Mouse (Mus musculus) brain, adult 2 months (tissue): ENCODE data around the gene Ywhae.

Source experiments
- DNase-seq: peaks from one replicate; pipeline ENCODE4 v3.0.0; 2011; ENCODE audit warnings: low read depth, low spot score

The Ywhae gene

DNA sequence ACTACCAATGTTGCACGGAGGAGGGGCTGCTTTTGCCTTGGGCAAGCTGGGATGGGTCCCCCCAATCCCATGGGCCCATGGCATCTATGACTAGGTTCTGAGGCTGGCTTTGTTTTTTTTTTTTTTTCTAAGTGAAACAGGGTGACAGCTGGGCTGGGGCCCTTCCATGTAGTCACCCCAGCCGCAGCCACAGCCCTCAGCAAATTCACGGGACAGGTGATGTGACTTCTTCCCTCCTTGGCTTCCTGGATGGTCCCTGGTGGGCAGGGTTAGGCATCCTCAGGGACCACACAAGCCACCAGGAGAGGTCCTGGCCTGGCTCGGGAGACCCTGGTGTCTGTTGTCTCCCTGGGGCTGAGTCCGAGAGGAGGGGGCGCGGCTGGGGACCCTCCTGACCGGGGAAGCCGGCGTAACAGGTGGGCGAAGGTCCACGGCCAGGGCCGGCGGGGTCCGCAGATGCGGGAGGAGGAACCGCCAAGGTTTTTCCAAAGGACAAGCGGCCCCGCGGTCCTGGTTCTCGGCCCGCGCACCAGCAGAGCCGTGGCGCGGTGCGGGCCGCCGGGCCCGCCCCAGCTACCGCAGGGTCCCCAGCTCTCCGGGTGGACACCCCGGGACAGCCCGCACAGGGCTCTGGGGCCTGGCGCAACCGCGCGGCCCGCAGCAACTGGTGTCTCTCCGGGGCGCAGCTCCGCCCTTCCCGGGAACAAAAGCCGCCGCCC is 62.1 kb downstream of the Ywhae start:
- no peak for DNase-seq

DNA sequence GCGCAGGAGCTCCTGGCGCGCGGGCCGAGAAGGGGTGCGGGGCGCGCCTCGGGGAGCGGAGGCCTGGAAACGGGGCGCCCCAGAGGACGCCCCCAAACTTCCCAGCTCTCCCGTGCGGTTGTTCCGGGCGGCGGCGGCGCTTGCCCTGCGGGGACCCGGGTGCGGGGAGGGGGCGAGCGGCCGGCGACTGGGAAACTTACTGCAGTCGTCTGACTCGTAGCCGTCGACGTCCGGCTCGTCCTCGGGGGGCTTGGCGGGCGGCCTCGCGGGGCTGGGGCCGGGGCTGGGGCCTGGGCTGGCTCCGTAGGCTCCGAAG is 62.6 kb downstream of the Ywhae start:
- DNase-seq, result no peak

DNA sequence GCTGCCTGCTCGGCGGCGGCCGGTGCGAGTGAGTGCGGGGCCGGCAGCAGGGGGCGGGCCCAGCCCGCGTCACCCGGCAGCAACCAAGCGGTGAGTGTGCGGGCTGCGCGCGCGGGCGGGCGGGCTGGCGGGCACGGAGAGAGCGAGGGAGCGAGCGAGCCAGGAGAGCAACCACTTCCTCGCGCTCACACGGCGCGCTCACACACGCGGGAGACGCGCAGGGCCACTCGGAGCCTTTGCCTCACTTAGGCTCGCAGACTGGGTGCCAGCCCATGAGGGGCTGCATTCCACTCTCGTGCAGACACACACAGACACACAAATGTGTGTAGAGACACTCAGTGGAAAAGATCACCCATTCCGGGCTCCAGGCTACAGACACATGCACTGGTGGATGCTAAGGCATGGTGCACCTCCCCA is 63.4 kb downstream of the Ywhae start, which contains the start of gene Doc2b:
Gene Doc2b, minus strand, starts transcription at position 21 of the 417 bp plus-strand sequence.
- DNase-seq, result peak; percentile 81

DNA sequence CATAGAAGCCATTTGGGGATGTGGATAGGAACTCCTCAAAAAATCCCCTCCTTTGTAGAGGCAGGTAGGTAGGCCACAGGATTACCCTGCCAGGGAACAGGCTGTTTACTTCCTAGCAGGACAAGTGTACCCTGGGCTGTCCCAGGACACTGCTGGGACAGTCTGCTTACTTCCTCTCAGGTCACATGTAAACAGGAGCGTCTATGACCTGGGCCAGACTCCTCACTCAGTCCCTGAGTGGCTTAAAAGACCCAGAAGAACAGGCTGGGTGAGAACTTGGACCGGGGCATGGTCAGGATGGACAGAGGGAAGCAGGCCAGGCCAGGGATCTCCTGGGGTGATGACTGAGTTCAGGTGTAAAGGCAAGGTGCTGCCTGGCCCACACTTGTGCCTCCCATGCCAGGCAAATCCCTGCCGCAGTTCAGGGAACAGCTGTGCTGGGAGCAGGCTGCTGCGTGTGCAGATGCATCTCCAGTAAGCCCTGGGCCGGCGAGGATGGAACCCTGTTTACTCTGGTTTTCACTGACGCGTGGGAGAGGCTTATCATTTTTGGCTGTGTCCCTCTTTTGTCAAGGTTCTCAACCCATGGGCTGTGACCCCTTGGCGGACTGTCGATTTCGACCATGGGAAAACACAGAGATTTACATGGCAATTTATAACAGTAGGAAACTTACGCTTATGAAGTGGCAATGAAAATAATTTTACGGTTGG is 64.0 kb downstream of the Ywhae start:
- DNase-seq, result no peak

DNA sequence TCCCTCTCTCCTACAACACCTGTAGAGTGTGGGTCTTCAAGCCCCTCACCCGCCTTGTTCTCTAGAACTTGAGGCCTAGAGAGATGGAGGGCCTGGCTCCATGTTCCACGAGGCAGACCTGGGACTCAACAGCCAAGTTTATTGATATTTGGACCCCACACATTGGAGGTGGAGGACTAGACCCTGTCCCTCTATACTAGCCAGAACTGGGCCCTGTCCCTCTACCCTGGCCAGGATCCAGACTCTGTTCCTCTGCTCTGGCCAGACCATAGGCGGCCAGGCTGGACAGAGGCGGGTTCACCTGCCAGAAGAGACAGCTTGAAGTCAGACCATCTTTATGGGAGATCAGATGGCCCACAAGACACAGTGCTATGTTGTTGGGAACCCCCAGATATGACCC is 68.7 kb downstream of the Ywhae start:
- no peak for DNase-seq

DNA sequence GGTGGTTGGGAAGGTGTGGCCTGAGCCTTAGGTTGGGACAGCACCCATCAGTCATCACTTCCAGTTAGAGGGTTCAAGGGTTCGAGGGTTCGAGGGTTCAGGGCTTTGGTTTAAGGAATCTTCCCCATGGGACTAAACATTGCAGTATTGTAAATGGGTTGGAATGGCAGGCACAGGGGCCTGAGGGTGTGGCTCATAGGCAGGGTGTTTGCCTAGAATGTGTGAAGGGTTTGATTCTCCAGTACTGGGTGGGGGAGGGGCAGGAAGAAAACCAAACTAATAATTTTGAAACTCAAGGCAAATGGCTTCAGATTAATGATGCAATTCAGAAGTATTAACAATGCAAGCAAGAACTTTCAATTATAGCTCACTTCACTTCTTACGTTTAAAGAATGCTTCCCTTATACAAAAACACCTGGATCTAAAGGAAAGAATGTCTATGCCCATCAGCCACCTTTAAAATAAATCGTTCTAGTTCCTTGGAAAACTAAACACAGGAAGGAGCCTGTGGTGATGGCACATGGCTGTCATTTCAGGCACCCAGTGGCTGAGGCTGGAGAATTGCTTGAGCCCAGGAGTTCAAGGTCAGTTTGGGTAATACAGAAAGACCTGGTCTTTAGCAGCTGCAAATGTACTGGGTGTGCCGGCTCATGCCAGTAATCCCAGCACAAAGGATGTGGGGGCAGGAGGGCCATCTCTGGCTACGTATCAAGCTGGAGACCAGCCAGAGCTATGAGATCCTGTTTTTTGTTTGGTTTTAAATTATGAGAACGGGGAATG is 69.3 kb downstream of the Ywhae start:
- DNase-seq, result no peak

DNA sequence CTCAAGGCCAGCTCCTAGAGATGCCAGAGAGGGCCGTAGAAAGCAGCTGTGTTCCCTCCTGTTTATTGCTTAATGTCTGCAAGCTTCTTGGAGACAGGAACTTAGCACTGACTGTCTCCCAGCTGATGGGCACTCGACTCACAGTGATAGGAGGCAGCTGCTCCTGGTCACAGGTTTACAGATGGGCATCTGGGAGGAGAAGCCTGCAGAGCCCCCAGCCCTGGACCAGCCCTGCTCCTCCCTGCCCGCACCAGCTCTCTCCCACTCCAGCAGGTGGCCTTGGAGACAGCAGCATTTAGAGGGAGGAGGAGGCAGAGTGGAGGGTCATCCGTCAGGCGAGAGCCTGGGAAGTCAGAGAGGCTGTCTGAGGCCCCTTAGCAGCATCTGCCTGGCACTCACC is 74.8 kb downstream of the Ywhae start:
- no peak for DNase-seq

DNA sequence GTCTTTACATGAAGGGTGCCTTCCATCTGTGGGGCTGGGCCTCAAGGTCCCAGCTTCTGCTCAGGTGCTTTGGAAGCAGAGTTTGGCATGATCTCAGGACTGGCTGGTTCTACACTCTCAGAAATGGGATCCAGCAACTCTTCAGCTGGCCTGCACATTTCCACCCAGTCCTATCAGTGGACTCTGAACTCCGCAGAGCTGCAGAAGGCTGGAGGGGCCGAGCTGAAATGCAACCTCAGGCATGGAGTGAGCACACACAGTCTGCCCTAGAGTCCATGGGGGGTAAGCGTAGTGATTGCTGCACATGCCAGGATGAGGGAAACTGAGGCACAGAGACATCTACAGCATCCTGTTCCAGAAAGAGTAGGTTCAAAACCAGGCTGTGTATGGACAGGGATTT is 77.9 kb downstream of the Ywhae start:
- DNase-seq, result no peak

DNA sequence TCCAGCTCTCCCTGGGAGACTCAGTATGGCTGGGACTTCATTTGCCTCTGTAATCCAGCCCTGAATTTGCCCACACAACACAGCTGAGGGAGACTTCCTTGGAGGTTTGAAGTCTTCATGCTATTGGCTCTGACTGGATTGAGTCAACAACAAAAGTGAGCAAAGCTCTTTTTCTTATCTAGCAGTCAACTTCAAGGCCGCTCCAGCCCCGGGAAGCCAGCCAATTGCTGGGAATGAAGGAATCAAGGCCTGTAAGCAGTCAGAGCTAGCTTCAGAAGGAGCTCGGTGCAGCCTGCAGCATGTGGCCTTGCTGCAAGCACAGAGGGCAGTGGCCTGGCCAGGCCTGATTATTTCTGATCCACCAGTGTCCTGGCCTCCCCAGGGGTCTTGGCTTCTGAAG is 79.2 kb downstream of the Ywhae start:
- peak; percentile 80 for DNase-seq

DNA sequence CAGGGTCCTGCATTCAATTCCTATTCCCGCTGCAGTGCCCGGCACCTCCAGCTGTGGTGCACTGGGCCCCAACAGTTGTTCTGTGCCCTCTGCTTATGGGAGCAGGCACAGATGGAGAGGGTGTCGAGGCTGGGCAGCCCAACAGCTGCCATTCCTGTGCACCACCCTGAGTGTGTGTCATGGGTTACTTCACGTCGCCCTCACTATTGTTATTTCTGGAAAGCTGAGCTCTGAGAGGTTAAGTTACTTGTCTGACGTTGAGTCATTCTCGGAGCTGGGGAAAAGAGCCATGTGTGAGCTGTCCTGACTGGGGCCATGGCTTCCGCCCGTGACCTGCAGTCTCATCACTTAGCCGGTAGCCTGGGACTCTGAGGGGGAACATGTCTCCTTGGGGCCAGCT is 80.4 kb downstream of the Ywhae start:
- DNase-seq, result no peak
